Mouse (Mus musculus) brain, adult 2 months (tissue): Measurements from ENCODE around the gene Syt16.

ENCODE experiments used
- DNase-seq: peaks from one replicate; pipeline ENCODE4 v3.0.0; 2011; ENCODE audit warnings: low read depth, low spot score

Syt16 gene

DNA sequence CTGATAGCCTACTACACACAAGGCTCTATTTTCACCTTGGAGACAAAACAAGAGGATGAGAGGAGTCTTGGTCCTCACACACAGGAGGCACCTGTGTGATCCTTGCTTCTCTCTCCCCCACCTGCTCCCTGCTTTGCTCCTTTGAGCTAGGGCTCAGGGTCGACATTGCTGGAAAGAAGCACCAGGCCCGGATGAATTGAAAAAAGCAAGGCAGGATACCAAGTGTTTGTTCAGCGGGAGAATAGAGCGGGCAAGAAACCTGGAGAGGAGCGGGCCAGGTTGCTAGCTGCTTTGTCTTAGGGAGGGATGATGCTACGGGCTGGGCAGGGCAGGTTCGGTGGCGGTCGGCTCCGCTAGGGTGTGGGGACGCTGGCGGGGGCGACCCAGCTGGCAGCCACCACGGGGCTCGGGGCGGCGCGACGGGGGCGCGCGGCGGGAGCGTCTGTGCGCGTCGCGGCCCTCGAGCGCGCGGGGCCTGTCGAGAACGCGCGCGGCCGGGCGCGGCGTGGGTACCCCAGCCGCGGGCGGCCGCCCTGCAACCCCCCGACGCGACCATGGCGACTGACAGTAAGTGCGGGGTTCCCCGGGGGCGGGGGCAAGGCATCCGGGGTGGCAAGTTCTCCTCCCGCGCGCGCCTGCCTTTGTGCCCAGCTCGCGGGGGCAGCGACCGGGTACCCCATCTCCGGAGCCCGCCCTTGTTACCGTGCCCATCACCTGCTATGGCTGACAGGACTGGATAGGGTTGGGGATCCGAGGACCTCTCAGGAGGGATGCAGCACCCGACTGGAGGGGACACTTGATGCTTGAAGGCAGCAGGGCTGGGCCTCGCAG lies at the start of gene Syt16:
Gene Syt16, plus strand, starts transcription at position 365 of the 831 bp plus-strand sequence.
- DNase-seq: peak; percentile 62

DNA sequence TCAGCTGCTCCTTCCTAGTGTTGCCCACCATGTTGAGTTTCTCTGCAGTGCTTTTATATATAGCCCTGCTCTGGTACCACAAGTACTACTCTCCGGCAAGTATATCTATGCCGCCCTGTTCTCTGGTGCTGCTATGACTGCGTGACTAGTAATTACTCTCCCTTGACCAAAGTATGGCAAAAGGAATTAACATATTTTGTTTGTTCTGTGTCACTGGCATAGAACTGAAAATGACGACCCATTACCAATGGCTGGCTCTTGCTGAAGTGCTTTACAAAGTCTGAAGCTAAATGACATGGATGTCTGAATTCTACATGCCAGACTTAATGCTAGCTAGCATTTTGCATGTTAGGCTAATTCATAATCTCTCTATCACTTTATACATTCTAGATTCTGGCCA lies 49.0 kb upstream of the Syt16 start:
- no peak for DNase-seq

DNA sequence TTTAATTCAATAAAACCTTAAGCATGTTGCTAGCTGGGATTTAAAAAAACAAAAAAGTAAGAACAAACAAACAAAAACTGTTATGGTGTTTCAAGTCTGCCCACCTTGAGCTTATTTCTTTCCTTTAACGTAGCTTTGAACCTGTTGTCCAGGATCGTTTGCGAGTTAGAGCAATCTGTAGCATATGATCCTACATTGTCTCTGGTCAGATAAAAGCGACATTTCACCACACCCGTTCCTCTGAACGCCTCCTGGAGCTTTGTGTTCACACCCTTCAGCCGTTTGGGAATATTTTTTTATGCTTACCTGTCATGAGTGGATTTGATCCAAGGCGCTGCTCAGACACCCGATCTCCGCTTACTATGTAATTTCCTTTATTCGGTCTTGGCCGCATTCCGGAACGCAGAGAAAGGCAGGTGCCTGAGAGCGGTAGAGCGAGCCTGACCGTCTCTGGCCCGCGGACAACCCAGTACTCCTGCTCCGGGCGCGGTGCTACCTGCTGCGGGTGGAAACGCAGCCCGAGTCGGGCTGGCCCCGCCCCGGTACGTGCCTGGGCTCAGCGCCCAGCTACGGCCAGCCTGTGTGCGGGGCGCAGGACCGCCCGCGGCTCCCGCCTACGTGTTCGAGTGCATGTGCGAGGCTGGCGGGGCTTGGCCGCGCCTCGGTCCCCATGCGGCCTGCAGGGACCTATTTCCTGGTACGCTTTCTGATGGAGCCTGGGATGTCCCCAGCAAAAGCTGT lies 48.0 kb upstream of the Syt16 start:
- peak; percentile 86 for DNase-seq

DNA sequence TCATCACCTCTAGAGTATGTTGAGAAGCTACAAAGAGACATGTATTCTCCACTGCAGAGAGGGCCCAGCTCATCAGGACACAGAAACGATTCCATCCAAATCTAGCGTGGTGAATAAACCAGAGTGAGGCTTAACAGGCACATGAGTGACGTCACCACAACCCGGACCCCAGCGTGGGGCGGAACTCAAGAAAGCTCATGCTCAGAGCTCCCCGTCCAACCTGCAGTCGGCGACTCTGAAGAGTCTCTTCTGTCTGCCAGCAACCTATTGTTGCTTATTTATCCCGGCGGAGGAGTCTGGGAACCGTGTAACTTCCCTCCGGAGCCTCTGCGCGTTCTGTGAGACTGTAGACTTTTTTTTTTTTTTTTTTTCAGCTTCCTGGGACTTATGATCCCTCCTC lies 44.6 kb upstream of the Syt16 start:
- DNase-seq: peak; percentile 58

DNA sequence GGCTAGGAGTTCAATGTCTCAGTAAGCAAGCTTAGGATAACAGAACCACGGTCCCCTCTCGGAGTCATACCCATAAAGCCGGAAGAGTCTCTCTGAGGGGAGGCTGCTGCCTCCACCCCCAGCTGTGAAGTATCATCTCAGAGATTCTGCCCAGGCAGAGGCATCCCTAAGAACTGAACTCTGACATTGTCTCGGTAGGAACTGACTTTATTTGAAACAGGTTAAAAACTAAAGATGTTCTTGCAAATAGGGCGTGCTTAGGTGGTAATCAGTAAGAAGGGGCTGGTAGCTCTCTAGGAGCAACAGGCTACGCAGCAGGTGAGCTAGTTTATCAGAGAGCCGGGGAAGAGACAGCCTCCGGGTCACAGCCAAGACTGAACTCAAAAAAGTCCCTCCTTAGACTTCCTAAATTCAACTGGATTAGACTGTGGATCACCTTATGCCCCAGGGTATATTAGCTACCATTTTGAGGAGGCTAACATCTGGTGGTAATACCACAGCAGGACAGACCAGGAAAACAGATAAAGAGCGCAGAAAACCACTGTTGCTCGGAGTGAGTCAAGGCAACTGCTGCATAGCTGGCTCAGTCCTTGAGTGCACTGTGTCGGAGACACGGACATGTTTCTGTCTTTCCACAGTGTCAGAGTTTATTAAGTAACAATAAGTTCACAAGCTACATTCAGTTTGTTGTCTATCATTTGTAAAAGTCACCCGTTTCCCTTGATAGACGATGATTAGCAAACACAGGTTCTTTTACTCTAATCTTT lies 43.9 kb upstream of the Syt16 start:
- DNase-seq: no peak

DNA sequence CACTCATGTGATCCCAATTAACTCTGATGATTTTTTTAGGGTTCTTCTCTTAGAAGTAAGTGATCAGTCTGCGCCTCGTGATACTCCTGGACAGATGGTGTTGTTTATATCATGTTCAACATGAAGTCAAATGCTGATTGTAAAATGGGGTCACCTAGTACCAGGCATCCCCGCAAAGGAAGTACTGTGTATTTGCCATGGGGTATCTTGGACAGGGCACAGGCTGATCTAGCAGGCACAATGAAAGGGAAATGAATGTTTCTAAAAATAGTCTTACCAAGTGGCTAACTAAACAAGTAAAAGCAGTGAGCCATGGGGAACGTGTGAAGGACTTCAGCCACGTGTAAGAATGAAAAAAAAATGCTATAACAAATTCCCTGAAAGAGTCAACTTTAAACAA lies 42.7 kb upstream of the Syt16 start:
- DNase-seq: peak; percentile 63

DNA sequence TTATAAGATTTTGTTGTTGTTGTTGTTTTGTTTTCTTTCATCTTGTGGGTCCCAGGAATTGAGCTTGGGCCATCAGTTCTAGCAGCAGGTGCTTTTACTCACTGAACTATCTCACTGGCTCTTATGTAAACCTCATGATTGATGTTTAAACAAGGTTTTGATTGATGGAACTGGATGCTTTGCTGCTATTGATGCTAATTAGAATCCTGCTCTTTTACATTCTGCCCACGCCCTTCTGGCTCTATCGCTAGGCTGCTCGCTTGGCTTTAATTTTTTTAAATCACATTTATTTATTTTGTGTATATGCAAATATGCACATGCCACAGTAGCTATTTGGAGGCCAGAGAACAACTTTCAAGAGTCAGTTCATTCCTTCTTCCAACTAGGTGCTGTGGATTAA lies 39.8 kb upstream of the Syt16 start:
- peak; percentile 65 for DNase-seq

DNA sequence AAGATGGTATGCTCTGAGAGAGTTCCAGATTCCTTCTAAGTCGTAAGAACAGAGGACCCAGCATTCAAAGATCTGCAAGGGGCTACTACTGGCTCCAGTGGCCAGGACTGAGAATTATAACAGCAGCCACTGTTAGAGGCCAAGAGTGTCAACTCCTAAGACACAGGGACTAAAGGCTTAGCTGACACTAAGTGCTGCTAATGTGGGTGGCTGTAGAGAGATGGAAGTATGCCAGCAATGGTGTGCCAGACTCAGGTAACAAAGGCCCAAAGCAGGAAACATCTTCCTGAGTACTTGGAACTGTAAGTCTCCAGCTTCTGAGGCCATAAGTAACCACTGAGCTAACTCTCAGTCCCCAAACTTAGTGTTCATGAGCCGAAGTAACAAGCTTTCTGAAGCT lies 38.6 kb upstream of the Syt16 start:
- DNase-seq: no peak

DNA sequence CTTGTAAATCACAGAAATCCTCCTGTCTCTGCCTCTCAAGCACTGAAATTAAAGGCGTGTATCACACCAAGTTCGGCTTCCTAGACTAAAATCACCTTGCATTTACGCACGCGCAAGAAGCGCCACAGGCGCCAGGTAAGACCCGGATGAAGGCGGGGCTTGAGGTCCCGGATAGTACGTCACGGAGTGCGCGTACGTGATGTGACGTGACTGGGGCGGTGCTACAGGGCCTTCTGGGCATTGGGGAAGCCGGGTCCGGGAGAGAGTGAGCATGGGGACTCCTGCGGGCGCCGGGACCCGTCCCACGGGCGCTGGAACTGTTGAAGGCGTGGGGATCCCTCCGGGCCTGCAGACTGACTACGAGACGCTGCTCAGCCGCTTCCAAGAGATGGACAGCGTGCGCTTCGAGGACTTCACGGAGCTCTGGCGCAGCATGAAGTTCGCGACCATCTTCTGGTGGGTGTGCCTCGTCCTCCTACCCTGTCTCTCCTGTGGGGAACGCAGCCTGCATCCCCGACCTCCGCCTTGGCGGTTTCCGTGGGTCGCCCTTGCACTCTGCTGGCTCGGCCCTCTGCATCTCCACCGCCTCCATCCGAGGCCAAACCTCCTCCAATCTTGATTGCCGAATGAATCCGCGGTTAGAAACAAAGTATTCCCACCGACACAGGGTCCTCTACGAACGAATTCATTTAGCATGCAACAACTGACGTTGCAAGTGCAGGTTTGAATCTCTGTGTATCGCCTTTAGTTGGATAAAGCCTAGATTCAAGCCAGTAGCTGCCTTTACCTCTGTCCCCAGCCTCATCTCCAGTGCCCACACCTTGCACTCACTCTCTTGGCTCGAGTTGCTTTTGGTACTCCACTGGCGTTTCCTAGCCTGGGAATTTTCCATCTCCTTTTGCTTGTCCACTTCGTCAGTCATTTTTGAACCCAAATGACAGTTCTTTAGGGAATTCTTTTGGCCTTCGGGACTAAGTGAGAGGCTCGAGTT lies 32.9 kb upstream of the Syt16 start, which contains the start of gene Snapc1:
Gene Snapc1, plus strand, starts transcription at position 191 of the 991 bp plus-strand sequence.
- peak; percentile 99 for DNase-seq

DNA sequence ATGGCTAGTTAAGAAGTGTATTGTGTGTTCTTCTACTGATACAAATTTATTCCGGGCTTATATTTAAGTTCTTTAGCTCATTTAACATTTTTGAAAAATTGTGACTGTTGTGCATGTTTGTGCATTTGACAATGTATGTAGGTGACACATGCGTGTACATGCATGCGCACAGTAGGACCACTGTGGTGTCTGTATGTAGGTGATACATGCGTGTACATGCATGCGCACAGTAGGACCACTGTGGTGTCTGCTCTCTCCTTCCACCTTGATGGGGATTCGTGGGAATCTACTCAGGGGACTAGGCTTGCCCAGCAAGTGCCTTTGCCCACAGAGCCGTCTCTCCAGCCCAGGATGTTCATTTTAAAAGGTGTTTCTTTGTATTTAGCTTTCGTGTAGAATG lies 28.3 kb upstream of the Syt16 start:
- no peak for DNase-seq

DNA sequence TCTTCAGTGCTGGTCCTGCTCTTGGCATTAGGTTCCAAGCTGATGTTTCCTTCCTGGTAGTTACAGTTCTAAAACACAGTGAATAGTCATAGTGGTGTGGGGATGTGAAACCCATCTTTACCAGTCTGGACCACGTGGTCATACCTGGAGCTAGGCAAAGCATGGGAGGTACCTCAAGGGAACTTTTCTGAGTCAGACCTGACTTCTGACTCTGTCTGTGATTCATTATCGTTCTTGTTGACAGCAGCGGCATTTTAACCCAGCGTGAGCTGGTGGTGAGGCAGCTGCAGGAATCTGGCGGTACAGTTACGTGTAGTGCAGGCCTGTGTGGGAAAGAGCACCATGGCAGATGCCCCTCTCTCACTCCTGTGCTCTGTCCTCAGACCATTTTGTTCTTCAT lies 22.9 kb upstream of the Syt16 start:
- no peak for DNase-seq

DNA sequence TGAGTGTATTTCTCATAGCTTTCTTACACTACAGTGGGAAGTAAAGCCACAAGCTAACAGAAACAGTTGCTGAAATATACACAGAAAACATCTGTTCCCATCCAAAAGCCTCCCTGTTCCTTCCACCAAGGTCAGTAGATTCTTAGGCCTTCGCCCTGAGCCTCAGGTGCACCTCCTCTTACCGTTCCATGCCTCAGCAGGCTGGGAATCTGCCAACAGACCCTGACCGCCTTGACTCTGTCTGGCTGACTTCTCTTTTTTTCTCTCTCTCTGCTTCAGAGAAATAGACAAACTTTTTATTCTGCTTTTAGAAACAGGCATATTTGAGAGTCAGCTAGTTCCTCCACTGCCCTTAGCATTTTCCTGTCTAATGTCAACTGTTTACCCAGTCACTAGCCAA lies 19.3 kb upstream of the Syt16 start:
- no peak for DNase-seq

DNA sequence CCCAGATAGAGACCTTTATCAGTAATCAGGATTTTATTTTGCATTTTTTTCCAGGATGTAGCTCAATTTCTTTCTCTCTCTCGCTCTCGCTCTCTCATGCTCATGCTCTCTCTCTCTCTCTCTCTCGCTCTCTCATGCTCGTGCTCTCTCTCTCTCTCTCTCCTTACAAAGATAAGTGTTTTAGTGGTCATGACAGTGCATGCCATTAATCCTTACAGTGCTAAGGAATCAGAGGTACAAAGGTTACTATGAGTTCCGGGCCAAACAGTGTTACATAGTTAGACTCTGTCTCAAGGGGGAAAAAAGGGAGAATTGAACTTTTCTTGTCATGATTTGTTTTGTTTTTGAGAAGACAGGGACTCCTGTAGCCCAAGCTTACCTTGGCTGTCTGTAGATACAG lies 17.8 kb upstream of the Syt16 start:
- no peak for DNase-seq

DNA sequence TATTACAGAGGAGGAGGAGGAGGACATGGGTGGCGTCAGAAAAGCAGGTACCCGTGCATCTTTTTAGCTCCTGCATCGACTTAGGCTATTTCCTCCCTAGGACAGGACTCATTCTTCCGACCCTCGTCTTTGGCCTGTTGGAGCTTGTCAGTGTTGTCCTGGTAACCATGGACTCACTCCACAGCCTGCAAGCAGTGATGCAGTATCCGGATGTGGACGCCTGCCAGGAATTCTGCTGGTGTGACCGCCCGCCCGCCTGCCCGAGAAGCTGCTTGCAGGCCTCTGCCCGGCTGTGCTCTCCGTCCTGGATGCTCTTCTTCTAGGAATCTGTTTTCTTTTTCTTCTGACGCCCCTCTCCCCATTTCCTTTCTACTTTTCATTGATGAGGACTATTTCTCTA lies 14.9 kb upstream of the Syt16 start:
- DNase-seq: peak; percentile 90

DNA sequence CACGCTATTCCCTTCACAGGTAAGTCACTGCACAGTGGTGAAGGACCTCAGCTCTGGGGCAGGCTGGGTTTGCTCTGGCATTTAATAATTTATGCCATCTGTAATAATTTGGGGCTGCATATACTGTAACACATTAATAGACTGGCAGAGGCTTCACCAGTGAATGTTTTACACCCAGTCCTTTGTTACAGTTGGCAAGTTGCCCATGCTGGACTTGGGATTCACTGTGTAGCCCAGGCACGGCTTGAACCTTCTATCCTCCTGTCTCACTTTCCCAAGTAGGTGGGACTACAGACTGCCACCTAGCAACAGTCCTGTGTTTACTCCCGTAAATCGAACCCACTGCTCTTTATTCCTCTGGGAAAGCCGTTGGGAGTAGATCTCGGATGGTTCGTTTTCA lies 11.2 kb upstream of the Syt16 start:
- DNase-seq: no peak

DNA sequence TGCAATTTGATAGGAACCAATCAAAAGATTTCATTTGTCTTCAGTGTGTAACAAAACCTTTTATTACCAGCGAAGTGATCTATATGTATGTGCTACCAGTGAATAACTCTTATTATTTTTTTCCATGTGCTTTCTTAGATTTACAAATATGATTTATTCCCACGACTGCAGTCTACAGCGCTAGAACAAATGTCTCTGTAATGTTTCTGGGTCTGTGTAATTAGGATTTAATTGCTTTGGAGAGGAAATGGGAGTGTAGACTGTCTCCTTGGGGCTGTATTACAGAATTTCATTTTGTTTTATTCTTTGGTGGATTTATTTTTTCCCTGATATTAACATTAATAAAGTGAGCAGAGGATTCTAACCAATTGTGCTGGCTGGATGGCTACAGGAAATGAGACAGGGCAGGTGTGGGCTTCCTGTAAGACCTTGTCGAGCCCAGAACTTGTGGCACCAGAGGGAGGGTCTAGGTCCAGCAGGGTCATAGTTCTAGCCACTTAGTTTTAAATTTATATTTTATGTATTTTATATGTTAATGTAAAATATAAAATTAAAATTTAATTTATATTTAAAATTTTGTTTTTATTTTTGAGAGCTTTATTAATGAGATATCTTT lies 9.0 kb upstream of the Syt16 start:
- DNase-seq: no peak

DNA sequence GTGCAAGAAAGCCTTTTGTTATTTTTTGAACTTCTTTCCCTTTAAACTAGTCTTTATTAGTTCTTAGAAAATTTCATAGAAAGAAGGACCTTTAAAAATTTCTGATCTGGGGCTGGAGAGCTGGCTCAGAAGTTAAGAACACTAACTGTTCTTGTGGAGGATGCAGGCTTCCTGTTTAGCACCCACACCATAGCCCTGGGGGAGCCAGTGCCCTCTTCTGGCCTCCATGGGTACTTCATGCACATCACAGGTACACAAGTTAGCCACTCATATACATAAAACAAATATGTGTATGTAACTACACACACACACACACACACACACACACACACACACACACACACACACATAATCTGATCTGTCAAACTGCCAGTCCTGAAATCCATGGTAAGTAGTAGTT lies 7.9 kb upstream of the Syt16 start:
- DNase-seq: peak; percentile 49

DNA sequence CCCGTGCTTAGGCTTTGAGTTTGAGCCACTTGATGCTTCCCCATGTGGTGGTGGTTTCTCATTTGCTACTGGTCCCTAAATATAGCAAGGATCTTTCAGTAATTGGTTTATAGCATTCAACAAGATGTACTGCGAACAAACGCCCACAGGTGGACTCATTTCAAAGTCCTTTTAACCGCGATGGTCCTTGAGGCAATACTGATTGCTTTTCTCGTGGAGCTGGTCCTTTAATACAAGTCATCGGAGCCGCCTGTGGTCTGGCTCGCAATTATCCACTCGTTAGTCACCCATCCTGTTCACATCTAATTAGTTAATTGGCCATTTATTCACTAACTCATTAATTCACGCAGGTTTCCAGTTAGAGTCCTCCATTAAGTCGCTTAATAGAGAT lies 560 bp upstream of the Syt16 start:
- peak; percentile 58 for DNase-seq

DNA sequence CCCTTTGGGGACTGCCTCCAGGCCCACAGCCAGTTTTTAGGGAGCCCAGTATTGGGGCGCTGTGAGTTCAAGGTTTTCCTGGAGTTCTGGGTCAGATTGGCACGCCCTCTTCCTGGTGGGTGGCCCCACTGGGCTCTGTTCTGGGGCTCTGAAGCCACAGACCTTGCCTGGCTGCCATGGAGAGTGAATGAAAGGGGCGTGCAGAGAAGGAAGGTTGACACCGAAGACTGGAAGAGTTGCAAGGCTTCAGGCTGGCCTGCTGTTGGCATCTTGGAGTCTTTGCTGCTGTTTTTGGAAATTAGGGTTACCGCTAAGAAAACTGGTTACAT lies 631 bp downstream of the Syt16 start:
- DNase-seq: no peak

DNA sequence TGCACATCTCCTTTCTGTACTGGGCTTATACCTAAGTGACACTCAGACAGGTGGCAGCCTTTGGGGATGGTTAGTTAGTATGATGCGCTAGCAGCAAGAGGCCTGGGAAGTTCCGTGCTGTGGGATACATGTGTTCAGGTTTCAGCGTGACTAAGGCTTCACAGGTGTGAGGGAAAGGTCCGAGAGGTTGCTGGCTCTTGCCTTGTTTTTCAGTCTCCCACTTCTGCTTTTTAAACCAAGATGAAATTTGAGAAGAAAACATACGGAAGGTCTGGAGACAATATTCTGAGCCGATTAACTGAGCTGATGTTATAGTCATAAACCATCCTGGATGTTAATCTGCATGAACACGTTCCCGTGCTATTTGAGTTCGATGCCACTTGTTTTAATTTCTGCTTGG lies 5.0 kb downstream of the Syt16 start:
- no peak for DNase-seq

DNA sequence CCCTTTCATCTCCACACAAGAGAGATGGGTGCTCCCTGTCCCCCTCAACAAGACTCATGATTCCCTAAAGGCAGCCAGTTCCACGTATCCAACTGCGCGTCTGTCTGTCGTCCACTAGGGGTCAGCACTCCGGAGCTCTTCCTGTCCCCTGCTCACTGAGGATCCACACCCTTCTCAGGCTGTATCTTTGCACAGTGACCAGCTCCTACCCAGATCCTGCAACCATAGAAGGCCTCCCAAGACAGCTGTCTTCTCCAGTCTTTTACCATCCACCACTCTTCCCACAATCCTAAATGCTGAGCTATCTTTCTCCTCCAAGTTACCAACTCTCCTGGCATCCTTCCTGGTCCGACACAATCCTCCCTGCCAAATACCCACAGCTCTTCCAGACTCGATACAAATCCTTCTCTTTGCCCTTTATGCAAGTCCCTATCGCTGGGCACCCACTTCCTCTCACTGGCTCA lies 12.0 kb downstream of the Syt16 start:
- peak; percentile 85 for DNase-seq
